Mouse (Mus musculus) neutrophil, adult 59 days (primary cell): ENCODE results near the gene Rbbp6. TPM values are rescaled to one million over a fixed set of nuclear protein-coding genes. Genes with fewer than 3 reads are reported as not detected.

Source experiments
- total RNA-seq, 2 experiments: library from RNA; stranded (reverse); gene quantifications; 1 replicate in 1 of 2; 2 replicates in 1 of 2; pipeline ENCODE4 v1.2.4; 2023

The Rbbp6 gene
- total RNA-seq, result 10 to 100 TPM; 50.7 to 56.5 TPM

GRCm38 (mm10) chr7:122965386-122965785 is at the start of gene Rbbp6:
Rbbp6 (plus strand) TSS chr7:122965686.

Other genes starting within 250 kb of the Rbbp6 start
- gene Tnrc6a, start 158.2 kb downstream of the Rbbp6 start, total RNA-seq, result 10 to 100 TPM; 54.7 to 57.2 TPM
- gene Slc5a11, start 249.1 kb downstream of the Rbbp6 start, total RNA-seq, result 1 to 10 TPM; 2.0 to 3.4 TPM